Mouse (Mus musculus): ENCODE measurements around the gene Ublcp1.
"Not testable (repeated sequence)": the region's sequence is repeated elsewhere in the genome, so short reads cannot be mapped to it uniquely, and the experiment has no call there.

The Ublcp1 gene

GRCm38 (mm10) chr11:44494643-44495323 is 24.5 kb upstream of the Ublcp1 start:
- in situ Hi-C loops (cut with MboI, MseI): no loop called here

DNA sequence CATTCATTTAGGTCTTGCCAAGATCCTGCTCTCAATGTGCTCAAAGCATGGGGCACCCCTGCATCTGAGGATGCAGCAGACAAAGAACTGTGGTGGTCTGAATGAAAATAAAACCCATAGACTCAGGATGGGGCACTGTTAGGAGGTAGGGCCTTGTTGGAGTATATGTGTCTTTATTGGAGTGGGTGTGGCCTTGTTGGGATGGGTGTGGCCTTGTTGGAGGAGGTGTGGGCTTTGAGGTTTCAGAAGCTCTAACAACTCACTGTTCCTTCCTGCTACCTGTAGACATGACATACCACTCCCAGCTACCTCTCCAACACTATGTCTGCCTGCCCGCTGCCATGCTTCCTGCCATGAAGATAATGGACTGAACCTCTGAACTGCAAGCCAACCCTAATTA is 18.8 kb upstream of the Ublcp1 start:
- in situ Hi-C loops (cut with MboI, MseI): no loop called here

DNA sequence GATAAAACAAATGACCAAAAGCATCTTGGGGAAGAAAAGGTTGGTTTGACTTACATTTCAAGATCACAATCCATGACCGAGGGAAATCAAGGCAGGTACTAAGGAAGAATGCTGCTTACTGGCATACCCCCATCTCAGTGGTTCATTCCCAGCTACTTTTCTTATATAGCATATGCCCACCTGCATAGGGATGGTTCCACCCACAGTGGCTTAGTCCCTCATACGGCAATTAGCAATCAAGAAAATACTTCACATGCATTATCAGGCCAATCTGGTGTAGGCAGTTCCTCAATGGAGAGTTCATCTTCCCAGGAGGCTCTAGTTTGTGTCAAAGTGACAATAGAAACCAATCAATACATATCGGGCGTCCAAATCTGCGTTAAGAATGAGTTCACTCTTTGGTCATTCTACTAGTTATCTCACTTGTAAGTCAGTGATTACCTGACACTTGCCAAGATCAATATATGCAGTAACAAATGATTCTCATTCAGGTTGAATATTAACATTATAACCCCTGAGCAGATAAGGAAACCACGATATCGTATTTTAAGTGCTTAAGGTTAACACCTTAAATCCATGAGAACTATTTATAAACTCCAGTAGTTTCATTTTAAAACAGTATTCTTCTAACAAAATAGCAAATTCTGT is 14.9 kb upstream of the Ublcp1 start:
- in situ Hi-C loops (cut with MboI, MseI): no loop called here

GRCm38 (mm10) chr11:44480246-44480645 is 9.9 kb upstream of the Ublcp1 start:
- in situ Hi-C loops (cut with MboI, MseI): no loop called here

- in situ Hi-C loops (cut with MboI, MseI): loop anchor here (5.0 kb wide), 1 partner anchor 39 kb away; the partner anchor contains the start of gene Rnf145
These were observed 8.1 kb upstream of the Ublcp1 start for GRCm38 (mm10) chr11:44478382-44478781.

GRCm38 (mm10) chr11:44476445-44476844 is 6.1 kb upstream of the Ublcp1 start:
- in situ Hi-C loops (cut with MboI, MseI): loop anchor here (5.0 kb wide), 1 partner anchor 41 kb away; the partner anchor contains the start of gene Rnf145

GRCm38 (mm10) chr11:44475467-44475866 is 5.2 kb upstream of the Ublcp1 start:
- in situ Hi-C loops (cut with MboI, MseI): loop anchor here (5.0 kb wide), 1 partner anchor 42 kb away; the partner anchor contains the start of gene Rnf145

DNA sequence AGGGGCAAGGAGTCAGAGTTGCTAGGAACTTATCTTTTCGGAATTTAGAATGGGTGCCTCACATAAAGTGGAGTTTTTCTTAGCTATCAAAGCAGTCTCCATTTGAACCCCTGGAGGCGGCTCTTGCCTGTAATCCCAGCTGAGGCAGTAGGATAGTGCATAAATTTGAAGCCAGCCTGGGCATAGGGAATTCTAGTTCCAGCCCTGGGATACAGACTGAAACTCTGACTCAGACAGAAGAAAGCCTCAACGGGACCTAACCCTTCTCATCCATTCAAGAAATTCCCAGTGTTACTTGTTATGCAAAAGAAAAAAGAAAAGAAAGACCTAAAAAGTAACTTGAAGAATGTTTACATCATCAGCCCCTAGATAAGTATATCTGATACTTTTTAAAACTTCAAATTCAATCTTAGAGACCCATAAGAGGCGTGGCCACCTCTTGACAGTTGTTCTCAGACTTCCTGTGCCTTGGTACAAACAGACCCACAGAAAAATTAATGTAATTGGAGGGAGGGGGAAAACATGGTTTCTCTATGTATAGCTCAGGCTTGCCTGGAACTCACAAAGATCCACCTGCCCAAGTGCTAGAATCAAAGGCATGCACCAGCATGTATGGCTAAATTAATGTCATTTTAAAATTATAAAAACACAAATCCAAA is 1.2 kb upstream of the Ublcp1 start:
- in situ Hi-C loops (cut with MboI, MseI): no loop called here

DNA sequence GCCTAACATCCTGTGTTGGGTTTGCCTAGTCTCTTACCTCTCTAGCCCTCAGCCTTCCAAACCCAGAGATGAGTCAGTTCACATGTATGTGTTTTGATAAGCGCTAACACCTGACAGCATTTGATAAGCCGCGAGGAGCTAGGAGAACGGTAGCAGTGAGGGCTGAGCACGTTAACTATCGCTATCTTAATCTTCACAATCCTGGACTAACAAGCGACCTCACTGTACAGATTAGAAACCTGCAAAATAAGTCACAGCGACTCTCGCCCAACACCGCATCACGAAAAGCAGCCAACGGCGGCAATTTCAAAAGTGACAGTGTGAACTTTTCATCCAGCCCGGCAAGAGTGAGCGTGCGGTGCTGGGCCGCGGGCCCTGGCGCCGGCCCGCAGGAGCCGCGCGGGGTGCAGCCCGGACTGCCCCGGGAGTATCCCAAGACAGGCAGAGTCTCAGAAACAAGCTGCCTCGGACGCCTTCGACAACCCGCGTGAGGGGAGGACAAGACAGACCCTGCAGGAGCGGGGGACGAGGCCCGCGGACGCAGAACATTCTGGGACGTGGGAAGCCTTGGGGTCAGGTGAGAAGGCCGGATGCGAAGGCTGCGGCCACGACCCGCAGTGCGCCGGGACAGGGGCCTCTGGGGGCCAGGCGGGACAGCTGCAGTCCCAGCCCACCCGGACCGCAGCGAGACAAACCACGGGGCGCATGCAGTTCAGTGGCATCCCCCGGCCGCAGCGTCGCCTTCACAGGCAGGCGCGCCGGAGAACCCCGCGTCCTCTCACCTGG is 459 bp downstream of the Ublcp1 start:
- in situ Hi-C loops (cut with MboI, MseI): no loop called here

GRCm38 (mm10) chr11:44468306-44468790 is 1.9 kb downstream of the Ublcp1 start:
- in situ Hi-C loops (cut with MboI, MseI): no loop called here

DNA sequence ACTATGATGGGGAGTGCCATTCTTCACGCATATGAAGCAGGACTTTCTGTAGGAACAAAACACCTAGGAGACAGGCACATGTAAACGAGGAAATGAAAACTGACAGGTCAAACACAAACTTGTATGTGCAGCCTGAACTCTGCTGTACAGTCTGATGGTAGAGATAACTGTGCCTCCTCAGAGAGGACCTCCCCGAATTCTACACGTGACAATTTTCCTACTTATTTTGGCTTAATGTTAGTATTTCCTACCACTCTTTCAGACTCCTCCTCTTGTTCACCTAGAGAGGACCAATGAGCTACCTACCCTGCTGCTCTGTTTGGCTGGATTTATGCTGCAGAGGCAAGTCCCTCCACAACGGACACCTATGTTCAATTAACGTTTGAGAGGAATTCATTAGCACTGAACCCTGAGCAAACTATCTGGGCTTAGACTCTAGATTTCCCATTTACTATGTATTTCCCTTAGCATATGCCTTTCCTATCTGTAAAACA is 3.3 kb downstream of the Ublcp1 start:
- in situ Hi-C loops (cut with MboI, MseI): no loop called here

DNA sequence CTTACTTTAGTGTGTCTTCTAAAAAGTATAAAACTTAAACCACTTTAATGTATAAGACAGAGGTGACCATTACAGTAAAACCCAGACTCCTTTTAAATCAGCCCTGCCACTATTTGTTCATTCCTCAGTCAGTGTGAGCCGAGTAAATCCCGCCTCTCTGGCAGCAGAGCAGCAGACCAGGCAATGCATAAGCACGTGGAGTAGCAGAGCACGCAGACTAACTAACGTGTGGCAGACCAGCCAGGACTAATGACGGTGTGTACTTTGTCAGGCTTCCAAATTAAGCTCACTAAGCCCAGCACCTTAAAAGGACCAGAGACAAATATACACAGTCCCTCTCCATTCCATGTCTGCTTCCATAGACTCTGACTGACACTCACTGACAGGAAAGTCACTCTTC is 8.8 kb downstream of the Ublcp1 start:
- in situ Hi-C loops (cut with MboI, MseI): no loop called here

- in situ Hi-C loops (cut with MboI, MseI): no loop called here
These were observed 16.9 kb downstream of the Ublcp1 start for GRCm38 (mm10) chr11:44453423-44453822.

DNA sequence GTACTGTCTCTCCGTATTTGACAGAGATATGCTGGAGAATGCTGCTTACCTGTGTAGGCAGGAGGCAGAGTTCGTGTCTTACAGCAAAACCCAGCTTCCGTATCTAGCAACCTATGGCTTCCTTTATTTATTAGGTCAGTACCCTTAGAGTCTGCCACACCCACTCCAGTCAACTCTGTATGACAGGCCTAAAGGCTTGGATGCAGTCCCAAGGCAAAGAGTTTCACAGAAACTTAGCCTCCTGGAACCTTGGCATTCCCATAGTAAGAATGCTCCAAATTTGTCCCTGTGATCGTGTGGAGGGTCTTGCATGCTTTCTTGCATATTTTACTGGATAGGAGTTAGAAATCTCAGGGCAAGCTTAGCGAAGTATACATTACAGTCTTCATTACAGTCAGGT is 18.3 kb downstream of the Ublcp1 start:
- in situ Hi-C loops (cut with MboI, MseI): not testable (repeated sequence)

- in situ Hi-C loops (cut with MboI, MseI): no loop called here
These were observed 19.3 kb downstream of the Ublcp1 start for GRCm38 (mm10) chr11:44451046-44451445.

DNA sequence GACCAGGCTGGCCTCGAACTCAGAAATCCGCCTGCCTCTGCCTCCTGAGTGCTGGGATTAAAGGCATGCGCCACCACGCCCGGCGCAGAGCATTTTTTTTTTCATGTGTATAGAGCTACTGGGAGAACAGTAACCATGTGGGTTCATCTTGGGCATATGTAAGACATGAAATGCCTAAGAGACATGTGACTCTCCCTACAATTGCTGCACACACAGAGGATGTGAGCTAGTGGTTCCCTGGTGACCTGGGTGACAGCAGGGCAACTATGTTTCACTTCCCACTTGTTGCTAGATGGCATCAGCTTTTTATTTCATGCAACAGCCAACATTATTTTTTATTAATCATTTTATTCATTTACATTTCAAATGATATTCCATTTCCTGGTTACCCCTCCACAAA is 32.5 kb downstream of the Ublcp1 start:
- in situ Hi-C loops (cut with MboI, MseI): no loop called here

GRCm38 (mm10) chr11:44430036-44430435 is 40.3 kb downstream of the Ublcp1 start:
- in situ Hi-C loops (cut with MboI, MseI): no loop called here

DNA sequence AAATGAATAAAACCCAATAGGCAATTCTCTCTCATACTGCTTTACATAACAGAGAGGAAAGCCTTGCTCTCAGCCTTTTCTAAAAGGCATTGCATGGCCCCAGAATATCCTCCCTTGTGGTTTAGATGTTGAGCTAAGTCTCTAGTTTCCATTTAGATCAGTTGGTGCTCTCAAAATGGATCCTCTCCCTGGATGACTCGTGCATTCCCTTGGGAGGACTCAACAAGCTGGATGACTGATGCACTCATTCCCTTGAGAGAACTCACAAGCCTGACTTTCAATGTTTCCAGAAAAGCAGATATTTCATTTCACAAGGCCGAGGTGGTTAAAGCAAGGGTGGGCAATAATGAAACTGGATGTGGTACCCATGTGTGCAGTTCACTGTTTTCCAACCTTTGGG is 42.3 kb downstream of the Ublcp1 start:
- in situ Hi-C loops (cut with MboI, MseI): no loop called here

DNA sequence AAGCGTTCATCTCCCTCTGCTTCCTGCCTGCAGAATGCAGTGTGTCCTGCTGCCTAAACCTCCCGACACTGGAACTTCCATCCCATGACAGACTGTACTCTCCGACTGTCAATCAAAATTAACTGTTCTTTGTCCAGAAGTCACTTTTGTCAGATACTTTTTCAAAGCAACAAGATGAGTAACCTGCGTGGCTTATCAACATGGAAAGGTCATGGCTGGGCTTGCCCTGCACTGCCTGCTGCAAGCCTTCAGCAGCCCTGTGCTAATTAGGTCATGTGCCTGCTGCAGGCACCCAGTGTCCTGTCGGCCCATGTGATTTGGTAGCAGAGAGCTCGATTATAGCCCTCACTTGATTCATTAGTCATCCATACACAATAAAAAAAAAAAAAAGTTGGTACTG is 44.7 kb downstream of the Ublcp1 start:
- in situ Hi-C loops (cut with MboI, MseI): no loop called here

DNA sequence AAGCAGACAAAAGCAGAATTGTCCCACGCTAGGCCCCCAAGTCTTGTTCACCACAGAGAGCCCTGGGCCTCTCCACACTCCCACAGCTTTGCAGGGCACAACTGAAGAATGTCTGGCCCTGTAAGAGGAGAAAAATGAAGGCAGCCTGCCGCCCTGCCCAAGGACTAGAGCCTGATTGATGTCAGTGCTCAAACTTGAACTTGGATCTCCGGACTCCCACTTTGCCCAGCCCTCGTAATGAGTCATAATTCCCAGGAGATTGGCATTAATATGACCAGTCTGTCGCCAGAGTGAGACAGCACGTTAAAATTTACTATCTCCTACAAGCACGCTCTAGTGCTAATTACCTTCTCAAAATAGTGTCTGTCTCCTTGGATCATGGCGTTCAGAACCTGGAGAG is 45.3 kb downstream of the Ublcp1 start:
- in situ Hi-C loops (cut with MboI, MseI): no loop called here

GRCm38 (mm10) chr11:44423955-44424354 is 46.3 kb downstream of the Ublcp1 start:
- in situ Hi-C loops (cut with MboI, MseI): no loop called here

DNA sequence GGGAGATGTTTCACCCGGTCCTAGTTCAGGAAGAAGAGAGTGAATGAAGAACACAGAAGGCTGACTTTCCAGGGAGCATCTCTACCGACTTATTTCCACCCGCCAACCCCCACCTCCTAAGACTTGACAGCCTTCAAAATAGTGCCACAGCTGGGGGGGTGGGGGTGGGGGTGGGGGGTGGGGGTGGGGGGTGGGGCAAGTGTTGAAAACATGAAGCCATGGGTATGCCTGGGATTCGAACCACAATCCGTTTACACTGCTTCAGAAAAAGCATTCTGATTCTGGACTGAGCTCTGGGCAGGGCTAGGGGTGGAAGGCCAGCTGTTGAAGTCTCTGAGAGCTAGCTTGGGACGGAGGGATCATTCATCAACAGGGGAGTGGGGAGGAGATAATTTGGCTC is 47.0 kb downstream of the Ublcp1 start:
- in situ Hi-C loops (cut with MboI, MseI): no loop called here
